Mouse (Mus musculus): Measurements from ENCODE around the gene Map3k5. TPM values are rescaled to one million over a fixed set of nuclear protein-coding genes. Genes with fewer than 3 reads are reported as not detected.
"Not testable (repeated sequence)": the region's sequence is repeated elsewhere in the genome, so short reads cannot be mapped to it uniquely, and the experiment has no call there.

Gene Map3k5
- total RNA-seq (2015) = 15.4 and 16.5 TPM in 2 replicates
- 16.0 and 17.9 TPM in 2 replicates for total RNA-seq (2017)

DNA sequence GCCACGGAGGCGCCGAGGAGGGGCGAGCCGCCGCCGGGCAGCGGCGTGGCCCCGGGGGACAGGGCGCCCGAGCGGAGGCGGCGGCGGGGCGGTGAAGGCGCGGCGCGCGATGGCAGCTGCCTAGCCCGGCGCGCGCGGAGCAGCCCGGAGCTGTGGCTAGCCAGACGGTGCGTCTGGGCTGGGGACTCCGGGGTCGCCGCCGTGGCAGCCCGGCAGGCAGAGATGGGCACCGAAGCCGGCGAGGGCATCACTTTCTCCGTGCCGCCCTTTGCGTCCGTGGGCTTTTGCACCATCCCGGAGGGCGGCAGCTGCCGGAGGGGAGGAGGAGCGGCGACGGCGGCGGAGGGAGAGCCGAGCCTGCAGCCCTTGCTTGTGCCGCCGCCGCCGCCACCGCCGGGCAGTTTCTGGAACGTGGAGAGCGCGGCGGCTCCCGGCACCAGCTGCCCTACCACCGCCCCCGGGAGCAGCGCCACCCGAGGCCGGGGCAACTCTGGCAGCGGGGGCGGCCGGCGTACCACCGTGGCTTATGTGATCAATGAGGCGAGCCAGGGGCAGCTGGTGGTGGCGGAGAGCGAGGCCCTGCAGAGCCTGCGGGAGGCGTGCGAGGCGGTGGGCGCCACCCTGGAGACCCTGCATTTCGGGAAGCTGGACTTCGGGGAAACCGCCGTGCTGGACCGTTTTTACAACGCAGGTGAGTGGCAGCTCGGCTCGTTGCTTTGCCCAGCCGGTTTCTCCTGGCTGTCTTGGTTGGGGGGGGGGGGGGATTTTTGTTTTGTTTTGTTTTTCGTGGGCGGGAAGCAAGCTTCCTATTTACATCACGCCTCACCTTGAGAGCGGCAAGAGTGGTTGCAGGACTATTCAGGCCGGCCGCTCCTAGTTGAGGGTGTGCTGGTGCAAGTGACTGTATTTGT, at the start of gene Map3k5:
Map3k5 (plus strand) TSS at position 89 of the 911 bp plus-strand sequence.
- ATAC-seq (replicated peaks; ENCODE audit: poor library complexity) = peak; percentile 8; the same call in 1 of the 2 replicates

DNA sequence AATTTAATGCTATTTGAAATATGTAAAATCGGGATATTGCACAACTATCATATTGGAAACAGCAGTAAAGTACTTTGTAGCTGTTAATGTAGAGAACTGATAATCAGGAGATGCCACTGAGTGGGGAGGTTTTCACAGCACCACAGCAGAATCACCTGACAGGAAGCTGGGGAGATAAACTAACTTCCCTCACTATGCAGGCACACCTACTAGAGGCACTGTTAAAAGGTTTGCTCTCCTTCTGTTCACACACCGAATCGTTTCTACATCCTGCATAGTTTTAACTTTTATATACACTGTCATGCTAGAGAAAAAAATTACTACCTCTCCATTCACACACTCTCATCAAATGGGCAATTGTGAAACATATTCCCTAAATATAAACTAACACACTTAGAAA, 48.0 kb upstream of the Map3k5 start:
- peak; percentile 98 for ATAC-seq (replicated peaks; ENCODE audit: poor library complexity)

DNA sequence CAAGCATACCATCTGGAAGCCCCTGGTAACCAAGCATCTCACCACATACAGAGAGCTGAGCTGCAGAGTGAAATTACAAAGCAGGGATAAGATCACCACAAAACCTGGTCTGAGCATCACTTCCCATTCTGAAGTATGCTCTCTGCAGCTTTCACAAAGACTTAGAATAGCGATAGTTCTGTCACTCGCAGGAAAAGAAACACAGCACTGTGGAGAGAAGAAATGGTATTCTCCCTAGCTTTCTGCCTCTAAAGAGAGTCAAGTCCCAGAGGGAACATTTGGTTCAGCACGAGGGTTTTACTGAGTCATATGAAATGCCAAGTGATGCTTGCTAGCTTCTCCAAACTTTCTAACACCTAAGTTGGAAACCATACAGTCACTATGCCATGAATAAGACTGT, 44.4 kb upstream of the Map3k5 start:
- no peak for ATAC-seq (replicated peaks; ENCODE audit: poor library complexity)

DNA sequence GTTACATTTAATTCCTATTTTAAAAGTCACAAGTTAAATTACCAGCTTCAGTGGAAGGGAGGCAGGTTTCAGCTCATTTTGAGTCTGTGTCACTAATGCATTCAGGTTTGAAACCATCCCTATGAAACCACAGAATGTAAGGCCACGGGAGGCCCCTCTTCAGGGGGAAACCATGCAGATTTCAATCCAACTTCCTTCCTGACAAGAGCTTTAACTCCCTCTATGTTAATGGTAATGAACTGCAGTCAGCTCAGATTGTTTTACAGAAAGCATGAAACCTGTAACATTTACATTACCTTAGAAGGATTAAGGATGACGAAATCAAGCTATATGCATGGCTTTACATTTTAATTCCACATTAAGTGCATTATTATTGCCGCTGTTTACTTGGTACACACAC, 42.6 kb upstream of the Map3k5 start:
- peak; percentile 50 for ATAC-seq (replicated peaks; ENCODE audit: poor library complexity)

DNA sequence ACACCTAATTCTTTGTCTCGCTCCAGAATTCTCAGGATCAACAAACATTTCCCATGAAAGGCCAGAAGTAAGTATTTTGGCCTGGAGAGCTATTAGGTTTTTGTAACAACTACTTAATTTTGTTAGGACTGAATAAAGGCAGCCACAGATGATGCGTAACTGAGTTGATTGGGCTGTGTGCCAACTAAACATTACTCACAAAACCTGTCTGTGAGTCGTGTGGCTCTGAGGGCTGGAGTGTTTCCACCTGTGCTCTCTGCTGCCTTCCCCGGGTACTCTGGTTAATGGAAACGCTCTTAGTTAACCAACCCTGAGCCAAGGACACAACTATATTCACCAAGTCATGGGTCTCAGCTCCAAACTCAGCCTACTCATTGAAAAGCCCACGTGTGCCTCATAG, 41.1 kb upstream of the Map3k5 start:
- ATAC-seq (replicated peaks; ENCODE audit: poor library complexity) = no peak

DNA sequence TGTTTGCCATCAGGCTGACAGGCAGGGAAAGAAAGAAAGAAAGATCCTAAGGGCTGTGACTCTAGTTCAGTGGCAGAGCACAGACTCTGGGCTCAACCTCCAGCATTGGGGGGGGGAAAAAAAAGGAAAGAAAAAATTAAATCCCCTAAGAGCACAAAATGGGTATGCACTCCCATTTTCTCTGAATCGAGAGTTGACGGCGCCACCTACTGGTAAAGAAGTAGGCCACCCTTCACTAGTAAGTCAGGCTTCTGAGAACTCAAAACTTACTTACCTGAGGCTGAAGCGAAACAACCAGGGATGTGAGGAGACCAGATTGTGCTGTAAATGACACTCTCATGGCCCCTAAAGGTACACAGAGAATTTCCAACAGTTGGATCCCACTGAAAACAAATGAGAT, 40.3 kb upstream of the Map3k5 start:
- peak; percentile 68 for ATAC-seq (replicated peaks; ENCODE audit: poor library complexity)

DNA sequence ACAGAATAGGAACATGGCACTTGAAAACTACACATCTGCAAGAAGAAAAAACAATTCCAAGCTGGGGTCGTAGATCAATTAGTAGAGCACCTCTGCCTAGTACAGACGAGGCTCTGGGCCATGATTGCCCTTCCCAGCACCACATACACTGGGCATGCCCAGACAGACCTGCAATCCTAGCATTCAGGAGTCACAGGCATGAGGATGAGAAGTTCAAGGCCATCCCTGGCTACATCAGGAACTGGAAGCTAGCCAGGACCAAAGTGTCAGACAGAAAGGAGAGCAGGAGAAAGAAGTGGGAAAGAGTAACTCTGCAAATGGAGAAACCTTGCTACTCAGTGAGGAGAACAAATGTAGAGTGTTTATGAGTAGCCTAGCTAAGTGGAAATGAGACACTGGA, 34.1 kb upstream of the Map3k5 start:
- ATAC-seq (replicated peaks; ENCODE audit: poor library complexity) = no peak

DNA sequence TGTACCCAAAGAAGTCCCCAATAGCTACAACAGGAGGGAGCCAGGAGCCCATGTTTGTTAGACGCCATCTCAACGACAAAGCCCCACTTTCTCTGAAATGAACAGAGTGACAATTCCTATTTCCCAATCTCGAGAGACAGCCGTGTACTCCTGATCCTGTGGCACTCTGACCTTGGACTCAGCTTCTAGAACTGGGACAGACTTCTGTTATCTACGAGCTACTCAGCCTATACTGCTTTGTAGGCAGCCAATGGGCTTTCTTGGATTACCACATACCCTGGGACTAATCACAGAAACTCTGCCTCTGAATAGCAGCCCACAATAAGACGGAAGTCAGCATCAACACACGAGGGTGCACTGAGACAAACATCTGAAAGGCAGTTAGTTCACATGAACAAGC, 32.3 kb upstream of the Map3k5 start:
- ATAC-seq (replicated peaks; ENCODE audit: poor library complexity) = no peak

DNA sequence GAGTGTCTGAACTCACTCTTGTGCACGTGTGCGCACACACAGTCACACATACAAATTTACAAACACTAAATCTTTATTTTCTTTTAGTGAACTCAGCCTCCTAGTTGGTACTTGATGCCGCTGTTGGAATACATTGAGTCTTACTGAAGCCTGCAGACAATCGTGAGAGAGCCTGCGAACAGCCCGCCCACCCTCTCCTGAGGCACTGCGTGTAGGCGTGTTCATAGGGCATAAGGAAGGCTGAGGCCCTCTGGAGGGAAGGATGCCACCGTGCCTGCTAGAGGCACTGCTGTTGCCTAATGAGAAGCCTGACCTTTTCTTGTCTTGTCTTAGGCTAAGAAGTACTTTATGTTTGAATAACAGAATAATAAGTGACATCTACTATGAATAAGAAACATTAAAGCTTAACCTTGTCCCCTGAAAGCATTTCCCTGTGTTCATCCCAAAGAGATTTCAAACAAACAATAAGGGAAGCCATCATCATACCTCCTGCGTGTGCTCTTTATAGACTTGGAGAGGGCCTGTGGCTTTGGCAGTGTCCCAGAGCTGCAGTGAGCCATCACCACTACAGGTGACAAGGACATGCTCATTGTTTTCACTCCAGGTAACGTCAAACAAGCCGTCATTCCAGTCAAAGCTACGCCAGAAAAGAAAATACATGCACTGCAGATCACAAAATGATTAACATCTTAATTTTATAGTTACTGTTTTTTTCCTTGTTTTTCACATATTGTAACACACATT, 30.0 kb upstream of the Map3k5 start:
- no peak for ATAC-seq (replicated peaks; ENCODE audit: poor library complexity)

DNA sequence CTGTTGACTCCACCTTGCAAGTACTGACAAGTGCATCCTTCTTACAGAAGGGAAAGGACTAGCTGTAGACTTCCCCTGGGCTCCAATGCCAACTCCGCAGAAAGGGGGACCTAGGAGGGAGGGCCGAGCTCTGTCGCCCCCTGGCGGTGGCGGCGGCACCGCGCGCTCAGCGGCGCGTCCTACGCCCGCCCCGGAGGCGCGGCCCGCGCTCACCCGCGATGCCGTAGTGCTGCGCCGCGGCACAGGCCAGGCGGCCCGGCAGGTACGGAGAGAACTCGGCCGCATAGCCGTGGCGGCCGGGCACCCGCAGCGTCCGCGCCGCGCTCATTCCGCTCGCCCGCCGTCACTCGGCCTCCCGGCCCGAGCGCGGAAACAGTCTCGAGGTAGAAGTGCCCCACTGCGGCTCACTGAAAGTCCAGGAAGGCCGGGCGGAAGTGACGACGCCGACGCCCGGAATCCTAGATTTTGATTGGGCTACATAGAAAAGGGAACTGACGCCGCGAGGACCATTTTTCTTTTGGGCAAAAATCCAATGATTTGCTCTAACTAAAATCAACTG, 26.9 kb upstream of the Map3k5 start, which contains the start of gene Pex7:
Pex7 (minus strand) TSS at position 444 of the 559 bp plus-strand sequence.
- ATAC-seq (replicated peaks; ENCODE audit: poor library complexity) = peak; percentile 96

DNA sequence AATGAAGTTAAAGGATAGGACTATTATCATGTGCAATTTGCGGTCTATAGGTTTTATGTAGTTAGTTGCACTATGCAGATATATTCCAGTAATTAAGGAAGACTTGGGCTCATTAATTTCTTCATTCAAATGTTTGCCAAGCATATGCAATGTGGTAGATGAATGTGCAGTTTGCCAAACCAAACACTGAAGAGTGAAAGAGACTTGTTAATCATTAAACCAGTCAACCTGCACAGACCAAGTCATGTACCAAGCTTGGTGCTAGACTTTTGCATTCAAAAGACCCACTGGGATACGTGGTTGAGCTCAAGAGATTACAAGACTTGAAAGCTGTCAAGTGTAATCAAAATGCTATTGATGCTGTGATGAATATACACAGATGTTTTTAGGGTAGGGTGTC, 26.2 kb upstream of the Map3k5 start:
- no peak for ATAC-seq (replicated peaks; ENCODE audit: poor library complexity)

DNA sequence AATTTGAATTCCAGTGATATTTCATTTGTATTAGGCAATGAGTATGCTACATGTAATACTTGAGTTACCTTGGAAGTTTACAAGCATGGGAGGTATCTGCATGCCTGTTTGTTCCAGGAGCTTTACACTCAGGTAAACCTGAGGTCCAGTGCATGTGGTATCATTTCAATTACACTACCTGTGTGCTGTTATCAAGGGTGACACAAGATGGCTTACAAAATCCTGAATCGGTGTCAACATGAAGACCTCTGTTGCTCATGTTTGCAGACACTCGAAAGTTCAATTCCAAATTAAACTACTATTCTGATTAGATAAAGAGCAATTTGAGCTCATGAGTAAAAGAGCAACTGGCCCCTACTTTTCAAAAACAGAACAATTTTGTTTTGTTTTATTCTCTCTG, 23.8 kb upstream of the Map3k5 start:
- ATAC-seq (replicated peaks; ENCODE audit: poor library complexity) = no peak

DNA sequence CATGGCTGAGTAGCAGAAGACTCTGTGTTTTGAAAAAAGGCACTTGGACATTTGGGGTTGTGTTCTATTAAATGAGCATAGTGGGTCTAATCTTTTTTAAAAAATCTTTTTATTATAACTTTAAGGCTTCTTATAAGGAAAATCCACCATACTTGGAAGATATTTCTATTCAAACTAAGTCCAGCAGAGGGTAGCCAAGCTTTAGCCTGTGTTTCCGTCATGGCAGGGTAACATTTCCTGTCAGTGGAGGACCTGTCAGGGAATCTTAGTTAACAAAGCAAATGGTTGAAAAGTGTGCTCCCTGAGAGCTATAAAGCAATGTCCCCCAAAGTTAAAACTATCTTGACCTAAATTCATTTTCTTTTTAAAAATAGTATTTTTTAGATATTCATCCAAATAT, 22.7 kb upstream of the Map3k5 start:
- 0 out of 2 replicates have a peak, but pooled peaks have one; percentile 27 for ATAC-seq (replicated peaks; ENCODE audit: poor library complexity)

DNA sequence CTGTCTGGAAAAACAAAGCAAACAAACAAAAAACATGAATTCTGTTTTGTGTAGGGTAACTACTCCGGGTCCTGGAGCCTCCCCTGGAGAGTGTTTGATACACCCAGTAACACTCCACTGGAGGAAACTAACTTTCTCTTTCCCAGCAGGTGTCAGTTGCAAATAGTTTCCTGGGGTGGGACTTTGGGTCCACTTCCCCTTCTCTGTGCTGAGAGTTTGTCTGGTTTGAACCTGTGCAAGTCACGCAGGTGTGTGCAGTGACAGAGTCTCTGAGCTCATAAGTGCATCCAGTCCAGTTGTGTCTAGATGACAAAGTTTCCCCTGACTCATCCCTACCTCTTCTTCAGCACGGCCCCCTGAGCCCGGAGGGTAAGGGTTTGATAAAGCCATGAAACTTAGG, 20.5 kb upstream of the Map3k5 start:
- ATAC-seq (replicated peaks; ENCODE audit: poor library complexity) = 0 out of 2 replicates have a peak, but pooled peaks have one; percentile 20

DNA sequence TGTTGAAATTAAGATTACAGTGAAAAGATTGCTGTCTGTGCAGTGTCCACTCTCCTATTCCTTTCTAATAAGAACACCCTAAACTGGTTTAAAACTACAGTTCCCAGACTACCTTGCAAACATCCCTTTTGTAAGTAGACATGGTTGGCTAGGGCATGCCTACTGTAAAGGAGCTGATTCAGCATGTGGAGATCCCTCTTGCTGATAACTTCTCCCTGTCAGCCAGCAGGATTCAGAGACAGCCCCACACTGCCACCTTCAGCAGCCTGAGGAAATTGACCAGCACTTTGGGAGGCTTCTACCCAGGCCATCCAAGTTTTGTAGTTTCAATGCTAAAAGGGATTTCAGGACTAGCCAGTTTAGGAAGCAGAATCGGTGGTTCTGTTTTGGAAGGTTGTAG, 19.0 kb upstream of the Map3k5 start:
- ATAC-seq (replicated peaks; ENCODE audit: poor library complexity) = peak; percentile 100

DNA sequence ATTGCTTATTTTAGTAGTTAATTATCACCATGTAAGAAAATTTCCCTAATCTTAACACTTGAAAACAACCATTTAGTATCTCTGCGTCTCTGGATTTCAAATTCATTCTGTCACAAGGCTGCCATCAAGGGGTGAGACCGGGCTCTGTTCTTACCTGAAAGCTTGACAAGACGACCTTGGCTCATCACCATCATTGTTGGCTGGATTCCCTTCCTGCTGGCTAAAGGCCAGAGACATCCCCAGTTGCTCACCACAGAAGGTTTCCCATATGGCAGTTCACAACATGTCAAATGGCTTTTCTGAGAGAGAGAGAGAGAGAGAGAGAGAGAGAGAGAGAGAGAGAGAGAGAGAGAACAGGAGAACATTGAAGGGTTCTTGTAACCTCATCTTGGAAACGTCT, 11.9 kb upstream of the Map3k5 start:
- no peak for ATAC-seq (replicated peaks; ENCODE audit: poor library complexity)

DNA sequence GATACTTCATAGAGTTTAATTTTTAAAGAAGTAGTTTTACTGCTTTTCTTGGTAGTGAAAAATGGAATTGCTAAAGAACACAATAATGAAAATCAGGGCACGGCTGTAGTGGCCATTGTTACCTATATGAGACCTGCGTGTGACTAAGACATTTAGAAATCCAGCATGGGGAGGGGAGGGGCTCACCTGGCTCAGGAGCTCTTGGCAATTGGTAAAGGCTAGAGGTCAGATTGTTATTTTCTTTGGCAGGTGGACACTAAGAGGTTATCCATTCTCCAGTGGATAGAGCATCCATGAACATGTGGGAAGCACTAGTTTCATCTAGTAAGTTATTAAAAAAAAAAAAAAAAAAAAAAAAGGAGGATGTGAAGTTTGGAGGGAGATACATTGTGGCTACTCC, 10.0 kb upstream of the Map3k5 start:
- no peak for ATAC-seq (replicated peaks; ENCODE audit: poor library complexity)

DNA sequence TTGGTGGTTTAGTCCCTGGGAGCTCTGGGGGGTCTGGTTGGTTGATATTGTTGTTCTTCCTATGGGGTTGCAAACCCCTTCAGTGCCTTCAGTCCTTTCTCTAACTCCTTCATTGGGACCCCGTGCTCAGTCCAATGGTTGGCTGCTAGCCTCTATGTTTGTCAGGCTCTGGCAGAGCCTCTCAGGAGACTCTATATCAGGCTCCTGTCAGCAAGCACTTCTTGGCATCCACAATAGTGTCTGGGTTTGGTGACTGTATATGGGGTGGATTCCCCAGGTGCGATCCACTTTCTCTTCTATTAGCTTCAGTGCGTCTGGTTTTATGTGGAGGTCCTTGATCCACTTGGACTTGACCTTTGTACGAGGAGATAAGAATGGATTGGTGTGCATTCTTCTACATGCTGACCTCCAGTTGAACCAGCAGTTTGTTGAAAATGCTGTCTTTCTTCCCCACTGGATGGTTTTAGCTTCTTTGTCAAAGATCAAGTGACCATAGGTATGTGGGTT, 7.8 kb upstream of the Map3k5 start:
- not testable (repeated sequence) for ATAC-seq (replicated peaks; ENCODE audit: poor library complexity)

DNA sequence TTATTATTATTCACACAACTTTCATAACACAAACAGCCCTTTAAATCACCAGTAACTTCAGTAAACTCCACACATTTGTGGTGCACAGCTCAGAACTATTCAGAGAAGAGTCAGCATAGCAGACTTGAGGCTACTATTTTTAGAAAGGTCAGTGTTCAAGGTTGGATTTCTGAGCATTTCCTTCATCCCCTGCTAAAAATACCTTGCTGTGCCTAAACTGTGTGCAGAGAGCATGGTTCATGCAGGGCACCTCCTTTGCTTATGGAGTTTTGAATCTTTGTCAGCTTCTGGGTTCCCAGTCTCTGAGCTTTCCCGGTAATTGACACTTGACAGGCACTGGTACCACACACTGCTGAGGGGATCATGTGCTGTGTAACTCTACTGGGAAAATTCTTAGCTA, 6.1 kb upstream of the Map3k5 start:
- no peak for ATAC-seq (replicated peaks; ENCODE audit: poor library complexity)

DNA sequence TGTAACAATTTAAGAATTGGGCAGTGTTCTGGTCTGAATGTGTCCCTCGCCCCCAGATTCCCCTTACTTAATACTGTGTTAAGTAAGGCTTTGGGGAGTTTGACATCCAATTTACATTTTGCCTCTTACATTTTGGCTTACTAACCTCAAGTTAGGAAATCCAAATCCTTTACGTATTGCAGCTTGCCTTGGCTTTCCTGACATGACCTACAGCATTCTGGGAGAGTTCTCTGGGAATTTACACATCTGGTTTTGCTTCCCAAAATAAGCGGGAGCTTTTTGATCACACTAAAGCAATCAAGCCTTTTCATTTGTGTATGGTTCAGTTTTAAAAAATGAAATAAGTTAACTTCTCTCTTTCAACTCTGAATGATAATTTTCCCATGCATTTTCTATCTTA, 1.3 kb upstream of the Map3k5 start:
- no peak for ATAC-seq (replicated peaks; ENCODE audit: poor library complexity)

Measured in megakaryocyte progenitor cell, adult 5-6 weeks (primary cell).